Mouse (Mus musculus): ENCODE data around the gene Mgarp. TPM values are rescaled to one million over a fixed set of nuclear protein-coding genes. Genes with fewer than 3 reads are reported as not detected.
"Not testable (repeated sequence)": the region's sequence is repeated elsewhere in the genome, so short reads cannot be mapped to it uniquely, and the experiment has no call there.

The Mgarp gene
- 0.70 and 1.1 TPM in 2 replicates for polyA plus RNA-seq (2011; ENCODE audit: insufficient read length, low read depth, missing spikeins)

GRCm38 (mm10) chr3:51396219-51397068 lies at the start of gene Mgarp:
Gene Mgarp (minus strand): TSS chr3:51396738.
- TF ChIP-seq POLR2A (IDR thresholded peaks at IDR 0.05; ENCODE audit: low read depth, low read length): no peak
- TF ChIP-seq CTCF (IDR thresholded peaks at IDR 0.05; ENCODE audit: borderline replicate concordance, insufficient read depth, low read length): no peak
- Histone ChIP-seq H3K4me3 (ENCODE audit: insufficient read depth, low read length) (peak within 1 kb of the TSS; percentile 53), H3K27ac (ENCODE audit: insufficient read depth, low read length) (no peak within 1 kb of the TSS), H3K4me1 (ENCODE audit: control insufficient read depth, insufficient read depth, low read length) (no peaks in the 10 kb centered on the region)

- Histone ChIP-seq H3K4me3 (ENCODE audit: insufficient read depth, low read length) (no peak overlapping the region), H3K4me1 (ENCODE audit: control insufficient read depth, insufficient read depth, low read length) (no peaks in the 10 kb centered on the region; the same call in 1 of the 2 replicates), H3K27ac (ENCODE audit: insufficient read depth, low read length) (no peak overlapping the region)
- TF ChIP-seq POLR2A (IDR thresholded peaks at IDR 0.05; ENCODE audit: low read depth, low read length) (no peak), CTCF (IDR thresholded peaks at IDR 0.05; ENCODE audit: borderline replicate concordance, insufficient read depth, low read length) (no peak)
These were observed 38.5 kb upstream of the Mgarp start for GRCm38 (mm10) chr3:51434871-51435595.

GRCm38 (mm10) chr3:51434364-51434763 lies 37.8 kb upstream of the Mgarp start:
- not testable (repeated sequence) for H3K4me3 ChIP-seq (ENCODE audit: insufficient read depth, low read length); H3K4me1 ChIP-seq (ENCODE audit: control insufficient read depth, insufficient read depth, low read length)

GRCm38 (mm10) chr3:51425394-51425793 lies 28.9 kb upstream of the Mgarp start:
- Histone ChIP-seq H3K4me1 (ENCODE audit: control insufficient read depth, insufficient read depth, low read length) (peaks cover 3% of the 10 kb centered on the region; the same call in 1 of the 2 replicates), H3K4me3 (ENCODE audit: insufficient read depth, low read length) (no peak overlapping the region), H3K27ac (ENCODE audit: insufficient read depth, low read length) (no peak overlapping the region)
- TF ChIP-seq CTCF (IDR thresholded peaks at IDR 0.05; ENCODE audit: borderline replicate concordance, insufficient read depth, low read length): no peak
- no peak for TF ChIP-seq POLR2A (IDR thresholded peaks at IDR 0.05; ENCODE audit: low read depth, low read length)

More at GRCm38 (mm10) chr3:51434364-51434763, 37.8 kb upstream of the Mgarp start:
- not testable (repeated sequence) for H3K27ac ChIP-seq (ENCODE audit: insufficient read depth, low read length)

GRCm38 (mm10) chr3:51421921-51422320 lies 25.4 kb upstream of the Mgarp start:
- peaks cover 8% of the 10 kb centered on the region; the same call in 1 of the 2 replicates for H3K4me1 ChIP-seq (ENCODE audit: control insufficient read depth, insufficient read depth, low read length)
- no peak overlapping the region for H3K4me3 ChIP-seq (ENCODE audit: insufficient read depth, low read length)
- no peak overlapping the region for H3K27ac ChIP-seq (ENCODE audit: insufficient read depth, low read length)
- no peak for TF ChIP-seq CTCF (IDR thresholded peaks at IDR 0.05; ENCODE audit: borderline replicate concordance, insufficient read depth, low read length)
- TF ChIP-seq POLR2A (IDR thresholded peaks at IDR 0.05; ENCODE audit: low read depth, low read length): no peak

GRCm38 (mm10) chr3:51417966-51418365 lies 21.4 kb upstream of the Mgarp start:
- peak overlapping the region; percentile 33 for H3K4me3 ChIP-seq (ENCODE audit: insufficient read depth, low read length)
- H3K4me1 ChIP-seq (ENCODE audit: control insufficient read depth, insufficient read depth, low read length): peaks cover 8% of the 10 kb centered on the region; the same call in 1 of the 2 replicates
- no peak for TF ChIP-seq CTCF (IDR thresholded peaks at IDR 0.05; ENCODE audit: borderline replicate concordance, insufficient read depth, low read length)
- no peak for TF ChIP-seq POLR2A (IDR thresholded peaks at IDR 0.05; ENCODE audit: low read depth, low read length)
- no peak overlapping the region for H3K27ac ChIP-seq (ENCODE audit: insufficient read depth, low read length)

- Histone ChIP-seq H3K27ac (ENCODE audit: insufficient read depth, low read length) (no peak overlapping the region), H3K4me3 (ENCODE audit: insufficient read depth, low read length) (peak overlapping the region; percentile 99), H3K4me1 (ENCODE audit: control insufficient read depth, insufficient read depth, low read length) (peaks cover 8% of the 10 kb centered on the region; the same call in 1 of the 2 replicates)
- no peak for TF ChIP-seq POLR2A (IDR thresholded peaks at IDR 0.05; ENCODE audit: low read depth, low read length)
- no peak for TF ChIP-seq CTCF (IDR thresholded peaks at IDR 0.05; ENCODE audit: borderline replicate concordance, insufficient read depth, low read length)
These were observed 20.9 kb upstream of the Mgarp start for GRCm38 (mm10) chr3:51417485-51417884.

GRCm38 (mm10) chr3:51417135-51417458 lies 20.6 kb upstream of the Mgarp start:
- peaks cover 8% of the 10 kb centered on the region; the same call in 1 of the 2 replicates for H3K4me1 ChIP-seq (ENCODE audit: control insufficient read depth, insufficient read depth, low read length)
- TF ChIP-seq POLR2A (IDR thresholded peaks at IDR 0.05; ENCODE audit: low read depth, low read length): no peak
- no peak for TF ChIP-seq CTCF (IDR thresholded peaks at IDR 0.05; ENCODE audit: borderline replicate concordance, insufficient read depth, low read length)
- H3K27ac ChIP-seq (ENCODE audit: insufficient read depth, low read length): no peak overlapping the region
- peak overlapping the region; percentile 99 for H3K4me3 ChIP-seq (ENCODE audit: insufficient read depth, low read length)

GRCm38 (mm10) chr3:51416364-51417134 lies 20.0 kb upstream of the Mgarp start:
- H3K27ac ChIP-seq (ENCODE audit: insufficient read depth, low read length): peak overlapping the region; percentile 79
- peak overlapping the region; percentile 99 for H3K4me3 ChIP-seq (ENCODE audit: insufficient read depth, low read length)
- H3K4me1 ChIP-seq (ENCODE audit: control insufficient read depth, insufficient read depth, low read length): peaks cover 8% of the 10 kb centered on the region; the same call in 1 of the 2 replicates
- no peak for TF ChIP-seq CTCF (IDR thresholded peaks at IDR 0.05; ENCODE audit: borderline replicate concordance, insufficient read depth, low read length)
- 0 out of 2 replicates have a peak, but pooled peaks have one; percentile 40 for TF ChIP-seq POLR2A (IDR thresholded peaks at IDR 0.05; ENCODE audit: low read depth, low read length)

Measured in embryonic fibroblast, embryonic 13.5 days (primary cell).